9 mouse cellular contexts compared by ENCODE assay signal in genomic region chr2:169928447-169929120, GRCm38 (mm10).
DNase-seq lines count a peak whose midpoint lies in the region; ATAC-seq and TF ChIP-seq lines count a peak whose summit lies in the region.
"Had no signal": no experiment of that assay in that cellular context is flagged by ENCODE, and none has a peak within 500 bp of the region (broad histone marks: within the 10 kb centered on the region; RNA-seq: fewer than 3 reads in every experiment).

No protein-coding gene starts in this region.

- no peaks in the 10 kb centered on the region for H3K27me3 ChIP-seq in liver, adult 2 months (ENCODE audit: control insufficient read depth, insufficient read depth, low read length)
- H3K27me3 ChIP-seq in intestine, embryonic 14.5 days (replicated peaks; ENCODE audit: control insufficient read depth, insufficient read depth, low read length) = no peaks in the 10 kb centered on the region
- H3K27me3 ChIP-seq: megakaryocyte, embryonic 14.5 days had no signal

- DNase-seq in cerebellum, postnatal 10 days = peak; percentile 64 to 71
- no peak for DNase-seq in cerebellum, adult 9-11 months
- DNase-seq in liver, adult 2 months (ENCODE audit: extremely low read depth, low read depth, low spot score) = peak; percentile 91
- DNase-seq in liver = no peak
- no peak for DNase-seq in intestine, embryonic 14.5 days (ENCODE audit: low spot score)
- peak; percentile 74 to 82 for DNase-seq in lung, postnatal 4 days
- no peak for DNase-seq in embryo, embryonic 10 days (ENCODE audit: low spot score)
- DNase-seq in left cerebral cortex, postnatal 25 days (ENCODE audit: low spot score in 2 of 2) = no peak

- ATAC-seq in intestine, embryonic 14.5 days (replicated peaks; ENCODE audit: low FRiP score, low TSS enrichment, low read depth) = no peak

- H3K4me1 ChIP-seq in liver, adult 2 months (ENCODE audit: control insufficient read depth, insufficient read depth, low read length) = peaks cover 20% of the 10 kb centered on the region
- H3K4me1 ChIP-seq in intestine, embryonic 14.5 days (replicated peaks; ENCODE audit: control insufficient read depth, insufficient read depth, low read length) = peaks cover 24% of the 10 kb centered on the region
- H3K4me1 ChIP-seq: megakaryocyte, embryonic 14.5 days had no signal

- intact Hi-C loops in left cerebral cortex, postnatal 25 days (cut with DNase I) = no loop called here

- TF ChIP-seq CTCF in liver, adult 2 months (IDR thresholded peaks at IDR 0.05; ENCODE audit: low read depth, low read length) = no peak

- no peaks in the 10 kb centered on the region for H3K36me3 ChIP-seq in liver, adult 2 months (ENCODE audit: control insufficient read depth, insufficient read depth, low read length)
- no peaks in the 10 kb centered on the region for H3K36me3 ChIP-seq in intestine, embryonic 14.5 days (ENCODE audit: control insufficient read depth, insufficient read depth, low read length)

- TF ChIP-seq POLR2A in liver, adult 2 months (IDR thresholded peaks at IDR 0.05; ENCODE audit: extremely low read depth, insufficient read depth, low read length) = no peak

- no peak overlapping the region for H3K27ac ChIP-seq in liver, adult 2 months (replicated peaks; ENCODE audit: insufficient read depth, low read depth, low read length)
- H3K27ac ChIP-seq in intestine, embryonic 14.5 days (ENCODE audit: low read depth) = peak overlapping the region; percentile 38; the same call in 1 of the 2 replicates

- no peak overlapping the region for H3K9ac ChIP-seq in liver, adult 2 months (ENCODE audit: low read depth, low read length)
- H3K9ac ChIP-seq in intestine, embryonic 14.5 days (ENCODE audit: low read length) = no peak overlapping the region

- no peak overlapping the region for H3K4me2 ChIP-seq in intestine, embryonic 14.5 days (ENCODE audit: low read length)

- H3K4me3 ChIP-seq in liver, adult 2 months (ENCODE audit: insufficient read depth, low read depth, low read length) = no peak overlapping the region
- H3K4me3 ChIP-seq in intestine, embryonic 14.5 days (ENCODE audit: low read depth, low read length) = no peak overlapping the region
- H3K4me3 ChIP-seq: megakaryocyte, embryonic 14.5 days had no signal

- H3K79me2 ChIP-seq in liver, adult 2 months (ENCODE audit: control insufficient read depth, insufficient read depth, low read length) = no peaks in the 10 kb centered on the region

- H3K9me3 ChIP-seq in intestine, embryonic 14.5 days (ENCODE audit: control insufficient read depth, low read length) = no peaks in the 10 kb centered on the region

- 19% methylated on average over 14 of the region's 14 CpGs for WGBS in liver, adult 2 months
- WGBS in intestine, embryonic 14.5 days = 54% methylated on average over 14 of the region's 14 CpGs

Comparison
In these comparisons a context has a peak if more than half of its experiments do, and no peak if none do; other contexts are left out.
1. DNase-seq: peak in cerebellum, postnatal 10 days (2 of 2), liver, adult 2 months (single experiment) and lung, postnatal 4 days (2 of 2); none in cerebellum, adult 9-11 months (single experiment), liver (single experiment), intestine, embryonic 14.5 days (single experiment), embryo, embryonic 10 days (single experiment) and left cerebral cortex, postnatal 25 days (0 of 2).